Mouse (Mus musculus) E14TG2a.4 (cell line): ENCODE results near the gene Stard5.

Experiments used
- H3K27me3 ChIP-seq: 2 replicates; pipeline ENCODE4 v1.6.1; 2014; ENCODE audit warnings: low read length, control low read depth; ENCODE audit not compliant: insufficient read depth
- H3K36me3 ChIP-seq: 2 replicates; pipeline ENCODE4 v1.6.1; 2014; ENCODE audit warnings: low read length, control low read depth; ENCODE audit not compliant: insufficient read depth
- H3K4me1 ChIP-seq: replicated peaks from 2 replicates; pipeline ENCODE4 v1.6.1; 2014; ENCODE audit warnings: low read depth, low read length, control low read depth
- H3K4me3 ChIP-seq: replicated peaks from 2 replicates; pipeline ENCODE4 v1.5.1; 2014; ENCODE audit warnings: mild to moderate bottlenecking, low read length
- H3K9me3 ChIP-seq: 2 replicates; pipeline ENCODE4 v1.6.1; 2014; ENCODE audit warnings: low read length, control low read depth
- CTCF ChIP-seq: conservative IDR thresholded peaks from 2 replicates; pipeline ENCODE4 v1.5.1; 2014; ENCODE audit warnings: low read length
- NANOG ChIP-seq: IDR thresholded peaks from 2 replicates; pipeline ENCODE4 v1.6.1; 2014; ENCODE audit warnings: borderline replicate concordance, low read length, mixed read lengths
- POU5F1 ChIP-seq: IDR thresholded peaks from 2 replicates; pipeline ENCODE4 v1.6.1; 2014; ENCODE audit warnings: low read length, borderline replicate concordance

Stard5 gene

GRCm38 (mm10) chr7:83631828-83632681 lies at the start of gene Stard5:
Stard5 (plus strand) TSS chr7:83631959.
- H3K27me3 ChIP-seq, result no peaks in the 10 kb centered on the region; the same call in 1 of the 2 replicates
- peaks cover 19% of the 10 kb centered on the region for H3K4me1 ChIP-seq
- TF ChIP-seq POU5F1, result no peak
- no peak for TF ChIP-seq CTCF
- TF ChIP-seq NANOG, result no peak; the same call in 1 of the 2 replicates
- no peaks in the 10 kb centered on the region for H3K9me3 ChIP-seq
- peaks cover 27% of the 10 kb centered on the region for H3K36me3 ChIP-seq
- peak within 1 kb of the TSS; percentile 87 for H3K4me3 ChIP-seq

- Histone ChIP-seq H3K36me3 (no peaks in the 10 kb centered on the region), H3K4me3 (no peak within 1 kb of the TSS), H3K4me1 (peaks cover 9% of the 10 kb centered on the region; the same call in 1 of the 2 replicates), H3K9me3 (no peaks in the 10 kb centered on the region), H3K27me3 (no peaks in the 10 kb centered on the region)
- TF ChIP-seq CTCF (no peak), POU5F1 (no peak), NANOG (no peak)
Observed at GRCm38 (mm10) chr7:83584639-83585471, 46.9 kb upstream of the Stard5 start, which contains the start of gene Tmc3. Tmc3 (plus strand) TSS chr7:83584927.

- TF ChIP-seq NANOG (no peak), POU5F1 (no peak), CTCF (no peak)
- 0 out of 2 replicates have a peak, but pooled peaks cover 4% of the 10 kb centered on the region for H3K27me3 ChIP-seq
- H3K4me1 ChIP-seq, result no peaks in the 10 kb centered on the region
- H3K4me3 ChIP-seq, result no peak overlapping the region
- no peaks in the 10 kb centered on the region for H3K36me3 ChIP-seq
- no peaks in the 10 kb centered on the region for H3K9me3 ChIP-seq
Observed at GRCm38 (mm10) chr7:83594056-83594455, 37.7 kb upstream of the Stard5 start.

- no peak overlapping the region for H3K4me3 ChIP-seq
- no peaks in the 10 kb centered on the region for H3K9me3 ChIP-seq
- 0 out of 2 replicates have a peak, but pooled peaks cover 4% of the 10 kb centered on the region for H3K27me3 ChIP-seq
- TF ChIP-seq CTCF (no peak), POU5F1 (no peak)
- H3K36me3 ChIP-seq, result no peaks in the 10 kb centered on the region
- no peaks in the 10 kb centered on the region; the same call in 1 of the 2 replicates for H3K4me1 ChIP-seq
Observed at GRCm38 (mm10) chr7:83597063-83597462, 34.7 kb upstream of the Stard5 start.

DNA sequence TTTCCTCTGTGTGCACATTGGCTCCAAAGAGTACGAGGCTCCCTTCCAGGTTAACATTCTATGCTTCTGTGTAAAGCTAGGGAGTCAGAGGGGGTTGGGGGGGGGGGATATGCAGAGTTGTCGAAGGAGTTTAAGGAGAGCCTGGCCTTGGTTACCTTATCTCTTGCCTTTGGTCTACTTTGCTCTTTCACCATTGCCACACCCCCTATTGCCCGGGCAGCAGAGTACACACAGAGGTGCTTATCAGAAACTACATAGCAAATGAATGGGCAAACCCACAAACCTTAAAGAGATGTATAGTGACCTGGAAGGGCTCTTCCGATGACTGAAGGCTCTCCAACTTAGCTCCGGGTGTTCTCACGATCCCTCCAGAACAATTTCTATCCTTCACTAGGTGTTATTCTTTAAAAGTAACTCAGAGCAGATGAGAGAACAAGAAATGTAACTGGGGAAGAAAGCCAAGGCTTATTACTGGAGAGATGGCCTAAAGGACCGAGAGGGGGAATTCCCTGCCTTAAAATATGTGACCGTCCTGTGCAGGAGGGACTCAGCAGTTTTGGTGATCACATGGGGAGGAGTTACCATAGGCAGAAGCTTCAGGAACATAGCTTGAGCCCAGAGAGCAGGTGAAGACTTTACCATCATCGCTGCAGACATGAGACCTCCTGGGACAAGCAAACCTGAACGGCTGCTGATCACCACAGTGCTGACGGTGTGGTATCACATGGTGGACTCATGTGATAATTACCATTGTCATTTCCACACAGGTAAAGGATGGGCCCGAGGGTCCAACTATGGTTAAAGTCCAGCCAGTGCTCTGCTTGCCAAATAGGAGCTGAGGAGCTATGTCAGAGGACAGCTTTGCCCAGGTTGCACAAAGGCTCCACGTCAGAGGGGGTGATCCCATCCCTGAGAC lies 32.5 kb upstream of the Stard5 start:
- Histone ChIP-seq H3K9me3 (no peaks in the 10 kb centered on the region), H3K4me1 (no peaks in the 10 kb centered on the region; the same call in 1 of the 2 replicates), H3K4me3 (no peak overlapping the region), H3K36me3 (no peaks in the 10 kb centered on the region), H3K27me3 (0 out of 2 replicates have a peak, but pooled peaks cover 2% of the 10 kb centered on the region)
- TF ChIP-seq POU5F1, result no peak
- no peak for TF ChIP-seq CTCF
- TF ChIP-seq NANOG, result no peak

DNA sequence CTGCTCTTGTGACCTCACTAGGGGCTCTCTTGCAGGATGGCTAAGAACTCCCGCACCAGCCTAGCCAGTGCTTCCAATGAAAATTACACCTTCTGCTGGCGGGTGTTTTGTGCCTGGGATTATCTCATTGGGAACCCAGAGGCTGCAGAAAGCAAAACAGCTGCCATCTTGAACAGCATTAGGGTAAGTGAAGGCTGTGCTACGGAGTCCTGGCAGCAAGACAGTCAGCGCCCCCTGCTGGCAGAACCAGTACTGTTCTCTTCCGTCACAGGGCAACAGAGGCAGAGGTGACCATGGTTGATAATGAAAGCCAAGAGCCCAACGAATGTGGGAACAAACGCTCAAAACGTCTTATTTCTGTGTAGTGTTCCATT lies 31.9 kb upstream of the Stard5 start:
- peak; percentile 63 for TF ChIP-seq CTCF
- no peak for TF ChIP-seq POU5F1
- no peak for TF ChIP-seq NANOG
- Histone ChIP-seq H3K27me3 (no peaks in the 10 kb centered on the region), H3K9me3 (no peaks in the 10 kb centered on the region), H3K36me3 (no peaks in the 10 kb centered on the region), H3K4me3 (no peak overlapping the region), H3K4me1 (no peaks in the 10 kb centered on the region; the same call in 1 of the 2 replicates)

GRCm38 (mm10) chr7:83604180-83604944 lies 27.4 kb upstream of the Stard5 start:
- H3K9me3 ChIP-seq, result no peaks in the 10 kb centered on the region; the same call in 1 of the 2 replicates
- H3K27me3 ChIP-seq, result no peaks in the 10 kb centered on the region
- no peaks in the 10 kb centered on the region for H3K36me3 ChIP-seq
- no peaks in the 10 kb centered on the region; the same call in 1 of the 2 replicates for H3K4me1 ChIP-seq
- no peak overlapping the region for H3K4me3 ChIP-seq
- no peak for TF ChIP-seq NANOG
- TF ChIP-seq POU5F1, result no peak
- TF ChIP-seq CTCF, result no peak
